In genomic region chr1:74544184-74544583, GRCm38 (mm10) we compare ENCODE assay signal across 9 mouse cellular contexts. TPM values are rescaled to one million over a fixed set of nuclear protein-coding genes. Genes with fewer than 3 reads are reported as not detected.
DNase-seq lines count a peak whose midpoint lies in the region; ATAC-seq lines count a peak whose summit lies in the region.
"Had no signal": no experiment of that assay in that cellular context is flagged by ENCODE, and none has a peak within 500 bp of the region (broad histone marks: within the 10 kb centered on the region; RNA-seq: fewer than 3 reads in every experiment).

Gene Usp37 (minus strand): TSS chr1:74544284.

- no peak within 1 kb of the TSS for H3K4me2 ChIP-seq in heart, embryonic 15.5 days
- H3K4me2 ChIP-seq in forebrain, embryonic 15.5 days (replicated peaks): no peak within 1 kb of the TSS; the same call in 1 of the 2 replicates

- intact Hi-C loops in heart, postnatal 36 days (cut with DNase I): no loop called here

- 84% methylated on average over 4 of the region's 4 CpGs for WGBS in heart, embryonic 15.5 days
- 28% methylated on average over 4 of the region's 4 CpGs for WGBS in forebrain, embryonic 15.5 days
- 89% methylated on average over 4 of the region's 4 CpGs for WGBS in limb, embryonic 10.5 days

- no peak within 1 kb of the TSS for H3K9ac ChIP-seq in heart, embryonic 15.5 days
- H3K9ac ChIP-seq in forebrain, embryonic 15.5 days (replicated peaks): no peak within 1 kb of the TSS
- H3K9ac ChIP-seq: liver, embryonic 14.5 days had no signal

- H3K9me3 ChIP-seq in heart, embryonic 15.5 days (replicated peaks): no peaks in the 10 kb centered on the region
- no peaks in the 10 kb centered on the region for H3K9me3 ChIP-seq in forebrain, embryonic 15.5 days
- H3K9me3 ChIP-seq in limb, embryonic 10.5 days (replicated peaks): no peaks in the 10 kb centered on the region

- no peak within 1 kb of the TSS for H3K27ac ChIP-seq in heart, embryonic 15.5 days
- no peak within 1 kb of the TSS for H3K27ac ChIP-seq in forebrain, embryonic 15.5 days (replicated peaks)
- no peak within 1 kb of the TSS for H3K27ac ChIP-seq in limb, embryonic 10.5 days
- H3K27ac ChIP-seq: liver, embryonic 14.5 days had no signal

- no peak within 1 kb of the TSS for H3K4me3 ChIP-seq in heart, embryonic 15.5 days
- no peak within 1 kb of the TSS for H3K4me3 ChIP-seq in forebrain, embryonic 15.5 days
- H3K4me3 ChIP-seq in limb, embryonic 10.5 days: no peak within 1 kb of the TSS

- H3K36me3 ChIP-seq in heart, embryonic 15.5 days: no peaks in the 10 kb centered on the region
- no peaks in the 10 kb centered on the region for H3K36me3 ChIP-seq in forebrain, embryonic 15.5 days
- no peaks in the 10 kb centered on the region for H3K36me3 ChIP-seq in limb, embryonic 10.5 days

- peaks cover 6% of the 10 kb centered on the region; the same call in 1 of the 2 replicates for H3K27me3 ChIP-seq in heart, embryonic 15.5 days
- H3K27me3 ChIP-seq in forebrain, embryonic 15.5 days: no peaks in the 10 kb centered on the region
- H3K27me3 ChIP-seq in limb, embryonic 10.5 days (ENCODE audit: low read depth, poor library complexity, severe bottlenecking): no peaks in the 10 kb centered on the region

- H3K4me1 ChIP-seq in heart, embryonic 15.5 days (replicated peaks): peaks cover 5% of the 10 kb centered on the region; the same call in 1 of the 2 replicates
- peaks cover 10% of the 10 kb centered on the region for H3K4me1 ChIP-seq in forebrain, embryonic 15.5 days
- H3K4me1 ChIP-seq in limb, embryonic 10.5 days: peaks cover 8% of the 10 kb centered on the region

- no peak for DNase-seq in heart, postnatal 36 days
- DNase-seq in limb, embryonic 10.5 days (ENCODE audit: low spot score): no peak
- no peak for DNase-seq in spleen, postnatal 4 days (ENCODE audit: low spot score in 2 of 2)
- no peak for DNase-seq in thymus, adult 18-20 months
- DNase-seq in testis, postnatal 14 days (ENCODE audit: low spot score): no peak

- ATAC-seq in heart, embryonic 15.5 days (replicated peaks; ENCODE audit: insufficient number of reproducible peaks, insufficient read depth, low FRiP score, low read depth): no peak
- ATAC-seq in activated CD4-positive, CD25-positive, alpha-beta regulatory T cell, adult 4 months: no peak
- no peak for ATAC-seq in forebrain, embryonic 15.5 days (replicated peaks)

RNA-seq across cellular contexts. Expression of gene Usp37, which starts in this region (rescaled TPM):
- polyA plus RNA-seq in heart, embryonic 15.5 days (2015; fragmentation: Nextera tagmentation; extraction: Ambion mirVana): 14.4 and 19.9 TPM in 2 replicates
- 10 to 100 TPM in 1 of 2 experiments, 1 to 10 TPM in 1; 6.7 to 10.1 TPM for total RNA-seq in heart, postnatal 36 days (2021)
- 10 to 100 TPM; 19.6 to 27.0 TPM for polyA plus RNA-seq in activated CD4-positive, CD25-positive, alpha-beta regulatory T cell, adult 4 months (2017; shearing (Covaris generic))
- polyA plus RNA-seq in forebrain, embryonic 15.5 days (2015; fragmentation: Nextera tagmentation; extraction: Ambion mirVana): 32.2 and 33.0 TPM in 2 replicates
- 45.5 and 50.3 TPM in 2 replicates for polyA plus RNA-seq in limb, embryonic 10.5 days (2016; fragmentation: Nextera tagmentation; extraction: Ambion mirVana)
